ENCODE assay signal across 7 mouse cellular contexts in genomic region chr9:44598899-44599495, GRCm38 (mm10). TPM values are rescaled to one million over a fixed set of nuclear protein-coding genes. Genes with fewer than 3 reads are reported as not detected.
A peak's percentile ranks its signal among the peaks of the same experiment; 100 is the strongest.
DNase-seq lines count a peak whose midpoint lies in the region; ATAC-seq and TF ChIP-seq lines count a peak whose summit lies in the region.

No protein-coding gene starts in this region.

- peak overlapping the region; percentile 53 for H3K9ac ChIP-seq in ES-Bruce4 (ENCODE audit: low read depth, poor library complexity, severe bottlenecking)
- H3K9ac ChIP-seq in embryonic facial prominence, embryonic 11.5 days (replicated peaks; ENCODE audit: low read length): peak overlapping the region; percentile 53
- H3K9ac ChIP-seq in hindbrain, postnatal 0 days (replicated peaks; ENCODE audit: low read length): peak overlapping the region; percentile 6
- H3K9ac ChIP-seq in liver, embryonic 13.5 days: 0 out of 2 replicates have a peak overlapping the region, but pooled peaks have one; percentile 13

- H3K4me3 ChIP-seq in ES-Bruce4 (ENCODE audit: low read depth, low read length): peak overlapping the region; percentile 37
- H3K4me3 ChIP-seq in embryonic facial prominence, embryonic 11.5 days (ENCODE audit: low read depth, low read length): peak overlapping the region; percentile 3; the same call in 1 of the 2 replicates
- no peak overlapping the region for H3K4me3 ChIP-seq in hindbrain, postnatal 0 days (ENCODE audit: low read length)
- no peak overlapping the region for H3K4me3 ChIP-seq in liver, embryonic 13.5 days (replicated peaks)

- peak; percentile 66; the same call in 1 of the 2 replicates for TF ChIP-seq EP300 in ES-Bruce4 (IDR thresholded peaks at IDR 0.05; ENCODE audit: insufficient read depth, low read depth, low read length)

- WGBS in embryonic facial prominence, embryonic 11.5 days: 2% methylated on average over 18 of the region's 18 CpGs
- 3% methylated on average over 18 of the region's 18 CpGs for WGBS in hindbrain, postnatal 0 days
- 18% methylated on average over 18 of the region's 18 CpGs for WGBS in liver, embryonic 13.5 days (ENCODE audit: insufficient replicate concordance)

- no peak for TF ChIP-seq CTCF in ES-Bruce4 (IDR thresholded peaks at IDR 0.05; ENCODE audit: low read depth, low read length)
- no peak for TF ChIP-seq CTCF in hindbrain, postnatal 0 days (IDR thresholded peaks at IDR 0.05; ENCODE audit: low read depth)

- no peak for TF ChIP-seq POLR2A in ES-Bruce4 (IDR thresholded peaks at IDR 0.05; ENCODE audit: insufficient read depth, low read length)

- DNase-seq in NIH3T3 (ENCODE audit: low read depth): peak; percentile 62
- DNase-seq in embryonic facial prominence, embryonic 11.5 days (ENCODE audit: low spot score): peak; percentile 63
- DNase-seq in hindbrain, postnatal 0 days (ENCODE audit: low spot score): peak; percentile 69
- DNase-seq in liver, embryonic 13.5 days: no peak
- peak; percentile 11 for DNase-seq in right cerebral cortex, postnatal 14 days

- peak overlapping the region; percentile 30 for H3K4me2 ChIP-seq in embryonic facial prominence, embryonic 11.5 days (ENCODE audit: low read depth, low read length)
- peak overlapping the region; percentile 48 for H3K4me2 ChIP-seq in hindbrain, postnatal 0 days (ENCODE audit: low read depth, low read length)
- peak overlapping the region; percentile 43 for H3K4me2 ChIP-seq in liver, embryonic 13.5 days

- no peaks in the 10 kb centered on the region for H3K27me3 ChIP-seq in ES-Bruce4 (ENCODE audit: control insufficient read depth, insufficient read depth, low read length, poor library complexity, severe bottlenecking)
- H3K27me3 ChIP-seq in embryonic facial prominence, embryonic 11.5 days (ENCODE audit: control insufficient read depth, insufficient read depth, low read length): no peaks in the 10 kb centered on the region
- H3K27me3 ChIP-seq in hindbrain, postnatal 0 days (ENCODE audit: insufficient read depth, low read length): no peaks in the 10 kb centered on the region
- peaks cover 21% of the 10 kb centered on the region for H3K27me3 ChIP-seq in liver, embryonic 13.5 days

- H3K27ac ChIP-seq in ES-Bruce4 (ENCODE audit: insufficient read depth, low read length): peak overlapping the region; percentile 71
- no peak overlapping the region for H3K27ac ChIP-seq in embryonic facial prominence, embryonic 11.5 days (replicated peaks; ENCODE audit: low read depth, low read length)
- peak overlapping the region; percentile 17; the same call in 1 of the 2 replicates for H3K27ac ChIP-seq in hindbrain, postnatal 0 days
- H3K27ac ChIP-seq in liver, embryonic 13.5 days: no peak overlapping the region

- H3K4me1 ChIP-seq in ES-Bruce4 (ENCODE audit: control insufficient read depth, insufficient read depth, low read length): peaks cover 12% of the 10 kb centered on the region
- peaks cover 3% of the 10 kb centered on the region; the same call in 1 of the 2 replicates for H3K4me1 ChIP-seq in embryonic facial prominence, embryonic 11.5 days (ENCODE audit: control insufficient read depth, insufficient read depth, low read length)
- 0 out of 2 replicates have a peak, but pooled peaks cover 7% of the 10 kb centered on the region for H3K4me1 ChIP-seq in hindbrain, postnatal 0 days (ENCODE audit: insufficient read depth, low read length)
- H3K4me1 ChIP-seq in liver, embryonic 13.5 days (replicated peaks): peaks cover 29% of the 10 kb centered on the region

- H3K9me3 ChIP-seq in ES-Bruce4 (replicated peaks; ENCODE audit: control insufficient read depth, insufficient read depth, low read length, poor library complexity, severe bottlenecking): no peaks in the 10 kb centered on the region
- no peaks in the 10 kb centered on the region for H3K9me3 ChIP-seq in embryonic facial prominence, embryonic 11.5 days (replicated peaks; ENCODE audit: control insufficient read depth, low read length)
- H3K9me3 ChIP-seq in hindbrain, postnatal 0 days (ENCODE audit: low read length): no peaks in the 10 kb centered on the region
- H3K9me3 ChIP-seq in liver, embryonic 13.5 days (replicated peaks): no peaks in the 10 kb centered on the region

- ATAC-seq in embryonic facial prominence, embryonic 11.5 days (replicated peaks; ENCODE audit: insufficient number of reproducible peaks, low FRiP score, low TSS enrichment, low read depth): peak; percentile 64; the same call in 1 of the 2 replicates
- ATAC-seq in hindbrain, postnatal 0 days: peak; percentile 34; the same call in 1 of the 2 replicates
- no peak for ATAC-seq in liver, embryonic 13.5 days (ENCODE audit: low read depth)
- no peak for ATAC-seq in monocyte, adult 5-6 weeks (replicated peaks; ENCODE audit: insufficient number of reproducible peaks, low FRiP score, low TSS enrichment, poor library complexity, severe bottlenecking)

- H3K36me3 ChIP-seq in ES-Bruce4 (ENCODE audit: control insufficient read depth, insufficient read depth, low read length, poor library complexity, severe bottlenecking): no peaks in the 10 kb centered on the region
- no peaks in the 10 kb centered on the region for H3K36me3 ChIP-seq in embryonic facial prominence, embryonic 11.5 days (replicated peaks; ENCODE audit: control insufficient read depth, insufficient read depth, low read depth, low read length)
- no peaks in the 10 kb centered on the region for H3K36me3 ChIP-seq in hindbrain, postnatal 0 days (ENCODE audit: insufficient read depth, low read length)
- no peaks in the 10 kb centered on the region for H3K36me3 ChIP-seq in liver, embryonic 13.5 days

RNA-seq across cellular contexts. Expression of gene Ddx6, which starts 5.7 kb away (rescaled TPM):
- 165 and 176 TPM in 2 replicates for polyA plus RNA-seq in ES-Bruce4 (2011; ENCODE audit: insufficient read depth, insufficient read length, low read depth, missing spikeins)
- 14.0 and 15.4 TPM in 2 replicates for polyA plus RNA-seq in embryonic facial prominence, embryonic 11.5 days (2014; fragmentation: Nextera tagmentation; extraction: Ambion mirVana)
- total RNA-seq in hindbrain, postnatal 0 days (2014; rRNA removed): 52.9 and 56.2 TPM in 2 replicates
- 22.3 and 22.7 TPM in 2 replicates for polyA plus RNA-seq in hindbrain, postnatal 0 days (2015; fragmentation: Nextera tagmentation; extraction: Ambion mirVana)
- polyA plus RNA-seq in liver, embryonic 13.5 days (2015; fragmentation: Nextera tagmentation; extraction: Ambion mirVana): 7.2 and 8.2 TPM in 2 replicates
- total RNA-seq in monocyte, adult 5-6 weeks (2017): 131 to 157 TPM (median 139 TPM) in 3 replicates

RNA-seq across cellular contexts. Expression of gene Cxcr5, which starts 37.3 kb away (rescaled TPM):
- polyA plus RNA-seq in ES-Bruce4 (2011; ENCODE audit: insufficient read depth, insufficient read length, low read depth, missing spikeins): not detected in 2 replicates
- polyA plus RNA-seq in embryonic facial prominence, embryonic 11.5 days (2014; fragmentation: Nextera tagmentation; extraction: Ambion mirVana): 0.13 and 0.31 TPM in 2 replicates
- not detected in 2 replicates for total RNA-seq in hindbrain, postnatal 0 days (2014; rRNA removed)
- polyA plus RNA-seq in hindbrain, postnatal 0 days (2015; fragmentation: Nextera tagmentation; extraction: Ambion mirVana): not detected in 2 replicates
- polyA plus RNA-seq in liver, embryonic 13.5 days (2015; fragmentation: Nextera tagmentation; extraction: Ambion mirVana): 0.09 TPM in 1 of 2 replicates, not detected in the other
- 13.4 to 23.0 TPM (median 17.5 TPM) in 3 replicates for total RNA-seq in monocyte, adult 5-6 weeks (2017)

Comparison
In these comparisons a context has a peak if more than half of its experiments do, and no peak if none do; other contexts are left out.
1. H3K27ac ChIP-seq: peak in ES-Bruce4 (single experiment) and hindbrain, postnatal 0 days (single experiment); none in embryonic facial prominence, embryonic 11.5 days (single experiment) and liver, embryonic 13.5 days (single experiment).
2. H3K4me3 ChIP-seq: peak in ES-Bruce4 (single experiment) and embryonic facial prominence, embryonic 11.5 days (single experiment); none in hindbrain, postnatal 0 days (single experiment) and liver, embryonic 13.5 days (single experiment).
3. ATAC-seq: peak in embryonic facial prominence, embryonic 11.5 days (single experiment) and hindbrain, postnatal 0 days (single experiment); none in liver, embryonic 13.5 days (single experiment) and monocyte, adult 5-6 weeks (single experiment).
4. Peak in every context shown above with its lines, with median percentiles within 50 percentile points of each other: H3K9ac ChIP-seq and H3K4me2 ChIP-seq.